Mouse (Mus musculus) spleen, adult 18-20 months (tissue): ENCODE data around the gene Klhl6.
A peak's percentile ranks its signal among the peaks of the same experiment; 100 is the strongest.

Source experiments
- DNase-seq, 2 experiments: peaks; one replicate each; pipeline ENCODE4 v3.0.0; 2022; ENCODE audit warnings: mixed read lengths in 2 of 2

Klhl6 gene

GRCm38 (mm10) chr16:19968666-19969065, 14.2 kb downstream of the Klhl6 start:
- no peak for DNase-seq

GRCm38 (mm10) chr16:19967897-19968392, 14.9 kb downstream of the Klhl6 start:
- DNase-seq: no peak

GRCm38 (mm10) chr16:19966976-19967375, 15.9 kb downstream of the Klhl6 start:
- DNase-seq: no peak

GRCm38 (mm10) chr16:19966437-19966836, 16.4 kb downstream of the Klhl6 start:
- no peak for DNase-seq

- DNase-seq: no peak
Measured at GRCm38 (mm10) chr16:19962951-19963350, 19.9 kb downstream of the Klhl6 start.

GRCm38 (mm10) chr16:19961070-19961469, 21.8 kb downstream of the Klhl6 start:
- no peak for DNase-seq

GRCm38 (mm10) chr16:19960407-19961058, 22.3 kb downstream of the Klhl6 start:
- no peak for DNase-seq

GRCm38 (mm10) chr16:19957051-19957450, 25.8 kb downstream of the Klhl6 start:
- no peak for DNase-seq

GRCm38 (mm10) chr16:19947336-19947735, 35.5 kb downstream of the Klhl6 start:
- DNase-seq: no peak

- DNase-seq: no peak
Measured at GRCm38 (mm10) chr16:19946578-19947298, 36.1 kb downstream of the Klhl6 start.

GRCm38 (mm10) chr16:19920823-19921222, 62.0 kb downstream of the Klhl6 start:
- no peak for DNase-seq

- no peak for DNase-seq
Measured at GRCm38 (mm10) chr16:19918286-19918685, 64.6 kb downstream of the Klhl6 start.

GRCm38 (mm10) chr16:19912582-19912981, 70.3 kb downstream of the Klhl6 start:
- no peak for DNase-seq

GRCm38 (mm10) chr16:19908291-19908690, 74.5 kb downstream of the Klhl6 start:
- peak in 1 of 2 experiments; percentile 8 for DNase-seq

GRCm38 (mm10) chr16:19907103-19907502, 75.7 kb downstream of the Klhl6 start:
- peak in 1 of 2 experiments; percentile 61 for DNase-seq

GRCm38 (mm10) chr16:19904734-19905479, 77.9 kb downstream of the Klhl6 start:
- DNase-seq: no peak

GRCm38 (mm10) chr16:19903792-19904191, 79.0 kb downstream of the Klhl6 start:
- no peak for DNase-seq
